Mouse (Mus musculus): ENCODE measurements around the gene Vps35. TPM values are rescaled to one million over a fixed set of nuclear protein-coding genes. Genes with fewer than 3 reads are reported as not detected.

Vps35 gene
- total RNA-seq (2023) = 10 to 100 TPM; 76.9 to 79.2 TPM

DNA sequence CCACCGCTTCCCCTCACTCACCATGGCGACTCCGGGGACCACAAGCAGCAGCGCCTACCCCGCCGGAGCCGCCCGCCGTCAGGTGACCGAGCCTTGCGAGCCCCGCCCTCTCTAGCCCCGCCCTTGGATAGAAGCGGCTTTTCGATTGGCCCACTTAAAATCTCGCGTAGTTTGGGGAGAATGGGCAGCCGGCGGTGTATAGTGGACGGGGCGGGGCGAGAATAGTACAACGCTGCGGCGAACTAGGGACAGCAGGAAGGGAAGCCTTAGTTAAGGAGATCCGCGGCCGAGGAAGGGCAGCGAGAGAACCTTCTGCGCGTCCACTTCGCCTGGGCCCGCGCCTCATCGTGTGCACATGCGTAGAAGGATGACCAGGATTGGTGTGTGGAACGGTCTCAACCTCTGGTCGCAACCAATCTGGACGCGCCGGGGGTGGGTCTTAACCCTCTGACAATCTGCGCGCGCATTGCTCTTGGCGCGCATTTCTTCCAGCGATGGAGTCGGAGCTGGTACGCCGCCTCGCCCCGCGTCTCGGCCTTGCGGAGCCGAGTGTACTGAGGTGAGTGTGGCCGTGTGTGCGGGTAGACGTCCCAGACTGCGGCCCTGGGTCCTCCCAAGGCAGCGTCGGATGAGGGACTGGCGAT is at the start of gene Vps35, which contains the start of gene Orc6:
TSS of gene Vps35 (minus strand) at position 369 of the 644 bp plus-strand sequence.
TSS of gene Orc6 (plus strand) at position 199 of the 644 bp plus-strand sequence.

DNA sequence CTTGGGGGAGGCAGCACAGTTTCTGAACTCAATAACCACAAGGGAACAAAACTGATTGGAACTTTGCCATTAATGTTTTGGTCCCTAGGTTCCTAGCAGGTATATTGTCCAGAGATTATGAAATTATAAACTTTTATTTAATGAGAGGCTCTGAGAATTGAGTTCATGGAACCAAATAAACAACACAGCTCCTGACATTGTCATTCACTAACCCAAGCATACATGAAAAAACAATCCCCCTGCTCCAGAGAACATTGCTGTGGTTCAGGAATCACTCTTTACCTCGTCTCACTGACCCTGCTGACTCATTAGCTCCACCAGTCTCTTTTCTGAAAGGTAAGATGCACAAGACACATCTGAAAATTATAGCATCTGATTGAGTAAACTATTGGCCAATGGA is 73.9 kb downstream of the Vps35 start, which contains the start of gene Olfr371:
TSS of gene Olfr371 (plus strand) at position 301 of the 400 bp plus-strand sequence.

Other genes starting within 250 kb of the Vps35 start
- 10 to 100 TPM; 12.4 to 17.5 TPM for gene Fbxw9, start 239.7 kb downstream of the Vps35 start, total RNA-seq (2023)
- not detected for gene Gm5741, start 231.8 kb downstream of the Vps35 start, total RNA-seq (2023)
- 100 to 1,000 TPM; 112 to 143 TPM for gene Dhps, start 228.0 kb downstream of the Vps35 start, total RNA-seq (2023)
- 10 to 100 TPM; 43.3 to 49.1 TPM for gene Wdr83os, start 219.1 kb downstream of the Vps35 start, total RNA-seq (2023)
- 10 to 100 TPM; 15.8 to 22.6 TPM for gene Wdr83, start 218.5 kb downstream of the Vps35 start, total RNA-seq (2023)
- gene Man2b1, start 216.5 kb downstream of the Vps35 start, total RNA-seq (2023) = 100 to 1,000 TPM; 166 to 174 TPM
- under 1 TPM; 0.30 to 0.35 TPM for gene Zfp791, start 176.7 kb downstream of the Vps35 start, total RNA-seq (2023)
- gene Cks1brt, start 147.9 kb downstream of the Vps35 start, total RNA-seq (2023) = not detected
- gene Olfr371, start 73.8 kb downstream of the Vps35 start, total RNA-seq (2023) = not detected
- gene Orc6, start 170 bp downstream of the Vps35 start, total RNA-seq (2023) = 10 to 100 TPM; 33.5 to 34.6 TPM
- not detected for gene Mylk3, start 86.5 kb upstream of the Vps35 start, total RNA-seq (2023)
- 10 to 100 TPM; 14.3 to 22.3 TPM for gene 4921524J17Rik, start 133.0 kb upstream of the Vps35 start, total RNA-seq (2023)
- 1 to 10 TPM; 1.9 to 2.6 TPM for gene Gpt2, start 192.8 kb upstream of the Vps35 start, total RNA-seq (2023)